Mouse (Mus musculus) layer of hippocampus, adult 18-20 months (tissue): ENCODE measurements around the gene Ptov1. TPM values are rescaled to one million over a fixed set of nuclear protein-coding genes. Genes with fewer than 3 reads are reported as not detected.

Experiments used
- DNase-seq, 2 experiments: peaks; one replicate each; pipeline ENCODE4 v3.0.0; 2022; ENCODE audit warnings: low spot score in 2 of 2
- microRNA-seq, 2 experiments: library from miRNA; unstranded; fragments of <30 nt; microRNA quantifications; one replicate each; pipeline ENCODE4 v1.2.0; 2021
- total RNA-seq, 2 experiments: library from RNA; stranded (reverse); gene quantifications; 2 replicates each; pipeline ENCODE4 v1.2.3; 2021

Ptov1 gene
- total RNA-seq, 2 experiments from 2014 or later = 341 to 350 TPM

- no peak for DNase-seq
Measured at GRCm38 (mm10) chr7:44816470-44817021, 53.0 kb downstream of the Ptov1 start, which contains the start of gene Atf5. Atf5 (minus strand) TSS chr7:44816658.

GRCm38 (mm10) chr7:44815721-44816469 is 53.7 kb downstream of the Ptov1 start, which contains the start of the genes Nup62 and Il4i1:
Nup62 (plus strand) TSS chr7:44816088.
Il4i1 (plus strand) TSS chr7:44816387.
- peak; percentile 97 to 98 for DNase-seq

- no peak for DNase-seq
Measured at GRCm38 (mm10) chr7:44814952-44815553, 54.5 kb downstream of the Ptov1 start.

- DNase-seq = no peak
Measured at GRCm38 (mm10) chr7:44814423-44814822, 55.2 kb downstream of the Ptov1 start.

- DNase-seq = no peak
Measured at GRCm38 (mm10) chr7:44813985-44814384, 55.6 kb downstream of the Ptov1 start.

Small RNAs within 50 kb of the gene (microRNA-seq; reads per million reads assigned to microRNA genes)
- gene Mir707 = 0 reads per million in 2 experiments

Other genes with a start within 250 kb of the Ptov1 start
- gene Myh14, start 198.9 kb downstream of the Ptov1 start, total RNA-seq = 10 to 100 TPM; 31.4 to 33.4 TPM
- not detected for gene Izumo2, start 161.0 kb downstream of the Ptov1 start, total RNA-seq
- gene Vrk3, start 121.4 kb downstream of the Ptov1 start, total RNA-seq = 10 to 100 TPM; 35.1 to 39.9 TPM
- gene Zfp473, start 118.7 kb downstream of the Ptov1 start, total RNA-seq = under 1 TPM; 0.41 to 0.79 TPM
- 10 to 100 TPM; 30.7 to 32.7 TPM for gene Nup62, start 53.7 kb downstream of the Ptov1 start, total RNA-seq
- gene Il4i1, start 53.4 kb downstream of the Ptov1 start, total RNA-seq = 1 to 10 TPM; 1.8 to 2.0 TPM
- gene Atf5, start 53.1 kb downstream of the Ptov1 start, total RNA-seq = 10 to 100 TPM; 27.4 to 27.9 TPM
- 10 to 100 TPM; 76.2 to 79.7 TPM for gene Akt1s1, start 20.8 kb downstream of the Ptov1 start, total RNA-seq
- 10 to 100 TPM; 67.9 to 70.6 TPM for gene Tbc1d17, start 20.7 kb downstream of the Ptov1 start, total RNA-seq
- 10 to 100 TPM; 25.3 to 27.8 TPM for gene Pnkp, start 12.6 kb downstream of the Ptov1 start, total RNA-seq
- gene Med25, start 22.9 kb upstream of the Ptov1 start, total RNA-seq = 100 to 1,000 TPM in 1 of 2 experiments, 10 to 100 TPM in 1; 96.8 to 101 TPM
- gene Fuz, start 26.3 kb upstream of the Ptov1 start, total RNA-seq = 10 to 100 TPM; 23.4 to 24.5 TPM
- gene Ap2a1, start 59.7 kb upstream of the Ptov1 start, total RNA-seq = 100 to 1,000 TPM; 288 to 294 TPM
- gene Tsks, start 73.4 kb upstream of the Ptov1 start, total RNA-seq = 1 to 10 TPM in 1 of 2 experiments, under 1 TPM in 1; 0.79 to 1.2 TPM
- 100 to 1,000 TPM; 129 to 136 TPM for gene Cpt1c, start 105.1 kb upstream of the Ptov1 start, total RNA-seq
- gene Prmt1, start 116.8 kb upstream of the Ptov1 start, total RNA-seq = 100 to 1,000 TPM; 172 to 183 TPM
- 10 to 100 TPM; 41.5 to 43.7 TPM for gene Irf3, start 127.9 kb upstream of the Ptov1 start, total RNA-seq
- 1 to 10 TPM; 3.1 TPM for gene Bcl2l12, start 128.9 kb upstream of the Ptov1 start, total RNA-seq
- gene Scaf1, start 146.6 kb upstream of the Ptov1 start, total RNA-seq = 100 to 1,000 TPM; 159 to 168 TPM
- 10 to 100 TPM; 11.6 to 12.9 TPM for gene Rras, start 148.2 kb upstream of the Ptov1 start, total RNA-seq
- gene Prr12, start 183.1 kb upstream of the Ptov1 start, total RNA-seq = 10 to 100 TPM; 75.7 to 77.5 TPM
- 10 to 100 TPM; 50.8 to 57.6 TPM for gene Nosip, start 192.6 kb upstream of the Ptov1 start, total RNA-seq
- 1 to 10 TPM; 5.9 TPM for gene Prrg2, start 192.9 kb upstream of the Ptov1 start, total RNA-seq
- gene Rcn3, start 222.4 kb upstream of the Ptov1 start, total RNA-seq = 1 to 10 TPM; 7.4 to 8.5 TPM
- gene Fcgrt, start 234.1 kb upstream of the Ptov1 start, total RNA-seq = 10 to 100 TPM; 14.8 to 18.7 TPM